Mouse (Mus musculus) erythroblast, embryonic 14.5 days (primary cell): Measurements from ENCODE around the gene Zmym3. TPM values are rescaled to one million over a fixed set of nuclear protein-coding genes. Genes with fewer than 3 reads are reported as not detected.

Source experiments
- H3K27me3 ChIP-seq: 2 replicates; pipeline ENCODE4 v1.6.1; 2012; ENCODE audit warnings: inconsistent platforms; ENCODE audit not compliant: control insufficient read depth
- H3K36me3 ChIP-seq: 2 replicates; pipeline ENCODE4 v1.6.1; 2012; ENCODE audit warnings: mild to moderate bottlenecking, inconsistent platforms; ENCODE audit not compliant: control insufficient read depth
- H3K4me1 ChIP-seq: 2 replicates; pipeline ENCODE4 v1.6.1; 2012; ENCODE audit warnings: inconsistent platforms; ENCODE audit not compliant: control insufficient read depth
- H3K4me3 ChIP-seq: replicated peaks from 2 replicates; pipeline ENCODE3; 2012; ENCODE audit warnings: moderate library complexity, mild to moderate bottlenecking, inconsistent platforms
- H3K9me3 ChIP-seq: 2 replicates; pipeline ENCODE4 v1.6.1; 2012; ENCODE audit warnings: low read length, inconsistent platforms, mixed read lengths; ENCODE audit not compliant: control insufficient read depth
- GATA1 ChIP-seq: IDR thresholded peaks from 2 replicates; pipeline ENCODE4 v1.6.1; 2012; ENCODE audit warnings: low read length, inconsistent platforms, mixed read lengths
- TAL1 ChIP-seq: IDR thresholded peaks from 3 replicates; pipeline ENCODE4 v1.6.1; 2012; ENCODE audit warnings: low read length, inconsistent platforms, mixed read lengths
- polyA plus RNA-seq: library from polyadenylated mRNA; stranded (reverse); fragments of >175 nt; gene quantifications from 2 replicates; pipeline ENCODE4 v1.2.3, GENCODE M21; 2012

Zmym3 gene
- 0.13 and 0.71 TPM in 2 replicates for polyA plus RNA-seq

- no peak for TF ChIP-seq TAL1
- no peak for TF ChIP-seq GATA1
Measured at GRCm38 (mm10) chrX:101420700-101421095, at the start of gene Zmym3. Gene Zmym3, minus strand, starts transcription at chrX:101420849.

GRCm38 (mm10) chrX:101451591-101451990 lies 30.9 kb upstream of the Zmym3 start:
- no peaks in the 10 kb centered on the region for H3K27me3 ChIP-seq
- H3K4me1 ChIP-seq: no peaks in the 10 kb centered on the region
- TF ChIP-seq GATA1 (no peak), TAL1 (no peak)
- no peaks in the 10 kb centered on the region for H3K9me3 ChIP-seq
- H3K36me3 ChIP-seq: peaks cover 77% of the 10 kb centered on the region
- H3K4me3 ChIP-seq: no peak overlapping the region

More at GRCm38 (mm10) chrX:101420700-101421095, at the start of gene Zmym3:
- Histone ChIP-seq H3K9me3 (no peaks in the 10 kb centered on the region), H3K4me1 (peaks cover 21% of the 10 kb centered on the region), H3K4me3 (peak within 1 kb of the TSS; percentile 67), H3K36me3 (no peaks in the 10 kb centered on the region), H3K27me3 (0 out of 2 replicates have a peak, but pooled peaks cover 2% of the 10 kb centered on the region)

- Histone ChIP-seq H3K4me1 (no peaks in the 10 kb centered on the region), H3K27me3 (no peaks in the 10 kb centered on the region), H3K36me3 (peaks cover 81% of the 10 kb centered on the region), H3K4me3 (no peak overlapping the region), H3K9me3 (no peaks in the 10 kb centered on the region)
- TF ChIP-seq GATA1: no peak
- TF ChIP-seq TAL1: no peak
Measured at GRCm38 (mm10) chrX:101451147-101451546, 30.5 kb upstream of the Zmym3 start.

- H3K9me3 ChIP-seq: no peaks in the 10 kb centered on the region
- no peak for TF ChIP-seq TAL1
- no peak for TF ChIP-seq GATA1
- no peak within 1 kb of the TSS for H3K4me3 ChIP-seq
- peaks cover 96% of the 10 kb centered on the region for H3K36me3 ChIP-seq
- H3K4me1 ChIP-seq: no peaks in the 10 kb centered on the region
- no peaks in the 10 kb centered on the region for H3K27me3 ChIP-seq
Measured at GRCm38 (mm10) chrX:101448886-101449475, 28.3 kb upstream of the Zmym3 start, which contains the start of gene Itgb1bp2. Gene Itgb1bp2, plus strand, starts transcription at chrX:101449088.

GRCm38 (mm10) chrX:101429976-101430375 lies 9.3 kb upstream of the Zmym3 start:
- no peaks in the 10 kb centered on the region; the same call in 1 of the 2 replicates for H3K27me3 ChIP-seq
- no peak for TF ChIP-seq TAL1
- no peak for TF ChIP-seq GATA1
- peaks cover 33% of the 10 kb centered on the region for H3K36me3 ChIP-seq
- peak overlapping the region; percentile 84 for H3K4me3 ChIP-seq
- H3K9me3 ChIP-seq: peaks cover 4% of the 10 kb centered on the region; the same call in 1 of the 2 replicates
- H3K4me1 ChIP-seq: peaks cover 20% of the 10 kb centered on the region

- no peaks in the 10 kb centered on the region; the same call in 1 of the 2 replicates for H3K27me3 ChIP-seq
- H3K4me3 ChIP-seq: peak within 1 kb of the TSS; percentile 84
- no peak for TF ChIP-seq TAL1
- TF ChIP-seq GATA1: peak; percentile 47
- peaks cover 4% of the 10 kb centered on the region; the same call in 1 of the 2 replicates for H3K9me3 ChIP-seq
- peaks cover 20% of the 10 kb centered on the region for H3K4me1 ChIP-seq
- H3K36me3 ChIP-seq: peaks cover 28% of the 10 kb centered on the region
Measured at GRCm38 (mm10) chrX:101429142-101429949, 8.7 kb upstream of the Zmym3 start, which contains the start of gene Nono. Gene Nono, plus strand, starts transcription at chrX:101429318.

GRCm38 (mm10) chrX:101428785-101429141 lies 8.1 kb upstream of the Zmym3 start:
- TF ChIP-seq TAL1: no peak
- TF ChIP-seq GATA1: no peak
- Histone ChIP-seq H3K36me3 (peaks cover 25% of the 10 kb centered on the region), H3K4me1 (peaks cover 20% of the 10 kb centered on the region), H3K4me3 (peak overlapping the region; percentile 84), H3K9me3 (peaks cover 4% of the 10 kb centered on the region; the same call in 1 of the 2 replicates), H3K27me3 (no peaks in the 10 kb centered on the region; the same call in 1 of the 2 replicates)

- TF ChIP-seq TAL1: no peak
- TF ChIP-seq GATA1: no peak
- H3K4me1 ChIP-seq: peaks cover 20% of the 10 kb centered on the region
- peaks cover 15% of the 10 kb centered on the region for H3K36me3 ChIP-seq
- H3K27me3 ChIP-seq: no peaks in the 10 kb centered on the region; the same call in 1 of the 2 replicates
- H3K9me3 ChIP-seq: peaks cover 4% of the 10 kb centered on the region; the same call in 1 of the 2 replicates
- H3K4me3 ChIP-seq: no peak overlapping the region
Measured at GRCm38 (mm10) chrX:101427774-101428173, 7.1 kb upstream of the Zmym3 start.

GRCm38 (mm10) chrX:101423462-101423861 lies 2.8 kb upstream of the Zmym3 start:
- Histone ChIP-seq H3K4me3 (no peak overlapping the region), H3K27me3 (0 out of 2 replicates have a peak, but pooled peaks cover 2% of the 10 kb centered on the region), H3K9me3 (no peaks in the 10 kb centered on the region), H3K36me3 (no peaks in the 10 kb centered on the region), H3K4me1 (peaks cover 34% of the 10 kb centered on the region)
- TF ChIP-seq GATA1: no peak
- no peak for TF ChIP-seq TAL1
